Mouse (Mus musculus) macrophage (primary cell): ENCODE results near the gene Zfp36l1. TPM values are rescaled to one million over a fixed set of nuclear protein-coding genes. Genes with fewer than 3 reads are reported as not detected.
A peak's percentile ranks its signal among the peaks of the same experiment; 100 is the strongest.

Experiments
- H3K27ac ChIP-seq: fragments of 350-480 bp; formaldehyde crosslinking; 2 replicates; pipeline ENCODE4 v1.9.0; 2021
- H3K36me3 ChIP-seq: fragments of 350-480 bp; formaldehyde crosslinking; 2 replicates; pipeline ENCODE4 v1.9.0; 2021; ENCODE audit errors: inconsistent target
- H3K4me3 ChIP-seq: fragments of 350-480 bp; formaldehyde crosslinking; 2 replicates; pipeline ENCODE4 v1.9.0; 2021; ENCODE audit errors: inconsistent target
- H3K79me2 ChIP-seq: fragments of 350-480 bp; formaldehyde crosslinking; 2 replicates; pipeline ENCODE4 v1.9.0; 2021; ENCODE audit errors: inconsistent target
- WGBS: methylation state at CpG from one replicate; pipeline ENCODE4 v1.1.7; 2026; ENCODE audit warnings: inconsistent platforms; ENCODE audit not compliant: missing documents; 5-methylcytosine and 5-hydroxymethylcytosine counted together
- polyA plus RNA-seq: library from polyadenylated mRNA; stranded (reverse); fragments of 250-400 nt; gene quantifications from 3 replicates; pipeline ENCODE4 v1.2.4, GENCODE M21; 2018; ENCODE audit warnings: inconsistent platforms

The Zfp36l1 gene
- polyA plus RNA-seq, 1 experiment from 2014 or later, result 127 TPM

- Histone ChIP-seq H3K36me3 (peaks cover 47% of the 10 kb centered on the region), H3K79me2 (no peaks in the 10 kb centered on the region), H3K27ac (no peak overlapping the region), H3K4me3 (no peak overlapping the region)
- WGBS, result 83% methylated on average over 1 of the region's 1 CpGs
Measured at GRCm38 (mm10) chr12:80121438-80121837, 8.6 kb upstream of the Zfp36l1 start.

- Histone ChIP-seq H3K27ac (no peak overlapping the region), H3K4me3 (no peak overlapping the region), H3K79me2 (no peaks in the 10 kb centered on the region), H3K36me3 (peaks cover 28% of the 10 kb centered on the region; the same call in 1 of the 2 replicates)
- WGBS, result 90% methylated on average over 1 of the region's 1 CpGs
Measured at GRCm38 (mm10) chr12:80118588-80118987, 5.8 kb upstream of the Zfp36l1 start.

- Histone ChIP-seq H3K79me2 (peaks cover 14% of the 10 kb centered on the region), H3K27ac (no peak overlapping the region), H3K4me3 (peak overlapping the region; percentile 66; the same call in 1 of the 2 replicates), H3K36me3 (peaks cover 18% of the 10 kb centered on the region; the same call in 1 of the 2 replicates)
- whole genome bisulfite sequencing, result 70% methylated on average over 18 of the region's 18 CpGs
Measured at GRCm38 (mm10) chr12:80116206-80117112, 3.6 kb upstream of the Zfp36l1 start.

GRCm38 (mm10) chr12:80115863-80116194 is 3.0 kb upstream of the Zfp36l1 start:
- 4% methylated on average over 29 of the region's 30 CpGs for WGBS
- H3K27ac ChIP-seq, result no peak overlapping the region
- H3K36me3 ChIP-seq, result peaks cover 12% of the 10 kb centered on the region; the same call in 1 of the 2 replicates
- H3K79me2 ChIP-seq, result peaks cover 20% of the 10 kb centered on the region
- peak overlapping the region; percentile 66; the same call in 1 of the 2 replicates for H3K4me3 ChIP-seq

GRCm38 (mm10) chr12:80115142-80115862 is 2.5 kb upstream of the Zfp36l1 start:
- Histone ChIP-seq H3K36me3 (peaks cover 6% of the 10 kb centered on the region; the same call in 1 of the 2 replicates), H3K27ac (peak overlapping the region; percentile 86), H3K79me2 (peaks cover 25% of the 10 kb centered on the region), H3K4me3 (peak overlapping the region; percentile 66)
- 3% methylated on average over 38 of the region's 71 CpGs for WGBS

GRCm38 (mm10) chr12:80114892-80115141 is 2.0 kb upstream of the Zfp36l1 start:
- Histone ChIP-seq H3K36me3 (peaks cover 4% of the 10 kb centered on the region; the same call in 1 of the 2 replicates), H3K4me3 (peak overlapping the region; percentile 66), H3K79me2 (peaks cover 30% of the 10 kb centered on the region), H3K27ac (peak overlapping the region; percentile 86)
- 2% methylated on average over 7 of the region's 8 CpGs for WGBS

GRCm38 (mm10) chr12:80114031-80114891 is 1.4 kb upstream of the Zfp36l1 start:
- H3K36me3 ChIP-seq, result no peaks in the 10 kb centered on the region; the same call in 1 of the 2 replicates
- WGBS, result 1% methylated on average over 48 of the region's 51 CpGs
- H3K4me3 ChIP-seq, result peak overlapping the region; percentile 87

GRCm38 (mm10) chr12:80113586-80114021 is 791 bp upstream of the Zfp36l1 start:
- peaks cover 35% of the 10 kb centered on the region for H3K79me2 ChIP-seq
- H3K27ac ChIP-seq, result peak overlapping the region; percentile 86
- H3K36me3 ChIP-seq, result no peaks in the 10 kb centered on the region; the same call in 1 of the 2 replicates
- H3K4me3 ChIP-seq, result peak overlapping the region; percentile 87
- 2% methylated on average over 21 of the region's 22 CpGs for WGBS

More at GRCm38 (mm10) chr12:80114031-80114891, 1.4 kb upstream of the Zfp36l1 start:
- Histone ChIP-seq H3K27ac (peak overlapping the region; percentile 86), H3K79me2 (peaks cover 35% of the 10 kb centered on the region)

- Histone ChIP-seq H3K4me3 (peak overlapping the region; percentile 87), H3K79me2 (peaks cover 35% of the 10 kb centered on the region), H3K27ac (peak overlapping the region; percentile 88), H3K36me3 (no peaks in the 10 kb centered on the region; the same call in 1 of the 2 replicates)
- under 1% methylated on average over 26 of the region's 26 CpGs for WGBS
Measured at GRCm38 (mm10) chr12:80112071-80112660, 647 bp downstream of the Zfp36l1 start.

- WGBS, result 6% methylated on average over 28 of the region's 29 CpGs
- Histone ChIP-seq H3K79me2 (peaks cover 35% of the 10 kb centered on the region), H3K4me3 (peak overlapping the region; percentile 87), H3K27ac (peak overlapping the region; percentile 88), H3K36me3 (no peaks in the 10 kb centered on the region; the same call in 1 of the 2 replicates)
Measured at GRCm38 (mm10) chr12:80111131-80112070, 1.4 kb downstream of the Zfp36l1 start.

GRCm38 (mm10) chr12:80110546-80110870 is 2.3 kb downstream of the Zfp36l1 start:
- H3K79me2 ChIP-seq, result peaks cover 35% of the 10 kb centered on the region
- peak overlapping the region; percentile 87 for H3K4me3 ChIP-seq
- whole genome bisulfite sequencing, result 70% methylated on average over 9 of the region's 9 CpGs
- no peak overlapping the region for H3K27ac ChIP-seq
- no peaks in the 10 kb centered on the region; the same call in 1 of the 2 replicates for H3K36me3 ChIP-seq

GRCm38 (mm10) chr12:80109753-80110545 is 2.9 kb downstream of the Zfp36l1 start:
- peak overlapping the region; percentile 87; the same call in 1 of the 2 replicates for H3K4me3 ChIP-seq
- WGBS, result 92% methylated on average over 46 of the region's 53 CpGs
- H3K36me3 ChIP-seq, result no peaks in the 10 kb centered on the region; the same call in 1 of the 2 replicates
- H3K27ac ChIP-seq, result no peak overlapping the region
- peaks cover 35% of the 10 kb centered on the region for H3K79me2 ChIP-seq
